Mouse (Mus musculus): Measurements from ENCODE around the gene Syn3. TPM values are rescaled to one million over a fixed set of nuclear protein-coding genes. Genes with fewer than 3 reads are reported as not detected.
"Not testable (repeated sequence)": the region's sequence is repeated elsewhere in the genome, so short reads cannot be mapped to it uniquely, and the experiment has no call there.

Gene Syn3
- total RNA-seq, 1 experiment: 1.5 TPM

DNA sequence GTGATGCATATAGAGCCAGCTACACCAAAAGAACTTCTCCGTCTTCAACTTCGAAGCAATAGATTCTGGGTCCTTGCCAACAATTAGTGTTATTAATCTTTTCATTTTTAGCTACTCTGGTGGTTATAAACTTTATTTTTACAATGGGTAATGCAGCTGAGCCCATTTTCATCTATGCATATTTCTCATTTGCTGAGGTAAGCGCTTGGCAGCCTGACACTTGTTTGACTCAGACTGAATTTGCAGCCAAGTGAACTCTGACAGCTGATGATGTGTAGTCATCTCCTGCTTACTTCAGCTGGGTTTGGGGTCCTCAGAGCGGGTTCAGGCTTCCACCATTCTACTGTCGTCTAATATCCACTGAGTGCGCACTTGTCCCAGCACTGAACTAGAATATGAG, 369.6 kb downstream of the Syn3 start:
- in situ Hi-C loops (cut with MboI; ENCODE audit: low sequenced_read_pairs in 2 of 2, unreplicated experiment in 2 of 2): no loop called here
- Histone ChIP-seq H3K4me1 (ENCODE audit: control insufficient read depth in 2 of 2, insufficient read depth in 2 of 2, low read length in 2 of 2, poor library complexity in 1 of 2) (no peaks in the 10 kb centered on the region), H3K9ac (ENCODE audit: insufficient read depth, low read depth, low read length, poor library complexity, severe bottlenecking) (no peak overlapping the region), H3K27ac (ENCODE audit: insufficient read depth, low read depth, low read length, poor library complexity, severe bottlenecking) (no peak overlapping the region), H3K9me3 (ENCODE audit: control insufficient read depth, insufficient read depth, low read depth, low read length) (no peaks in the 10 kb centered on the region), H3K36me3 (ENCODE audit: control insufficient read depth, insufficient read depth, low read length, poor library complexity, severe bottlenecking) (no peaks in the 10 kb centered on the region), H3K4me3 (ENCODE audit: insufficient read depth in 1 of 2, low read depth in 1 of 2, low read length in 2 of 2, poor library complexity in 1 of 2, severe bottlenecking in 1 of 2) (no peak overlapping the region)
- TF ChIP-seq ZC3H11A (IDR thresholded peaks at IDR 0.05; ENCODE audit: borderline replicate concordance, low read depth, low read length) (no peak), ZNF384 (IDR thresholded peaks at IDR 0.05; ENCODE audit: low read depth, low read length) (no peak), MAFK (IDR thresholded peaks at IDR 0.05; ENCODE audit: insufficient read depth, low read depth, low read length) (no peak), HCFC1 (IDR thresholded peaks at IDR 0.05; ENCODE audit: borderline replicate concordance, insufficient read depth, low read length) (no peak), CHD2 (IDR thresholded peaks at IDR 0.05; ENCODE audit: low read depth, low read length) (no peak)
- no peak for DNase-seq (ENCODE audit: low read depth, low spot score)

DNA sequence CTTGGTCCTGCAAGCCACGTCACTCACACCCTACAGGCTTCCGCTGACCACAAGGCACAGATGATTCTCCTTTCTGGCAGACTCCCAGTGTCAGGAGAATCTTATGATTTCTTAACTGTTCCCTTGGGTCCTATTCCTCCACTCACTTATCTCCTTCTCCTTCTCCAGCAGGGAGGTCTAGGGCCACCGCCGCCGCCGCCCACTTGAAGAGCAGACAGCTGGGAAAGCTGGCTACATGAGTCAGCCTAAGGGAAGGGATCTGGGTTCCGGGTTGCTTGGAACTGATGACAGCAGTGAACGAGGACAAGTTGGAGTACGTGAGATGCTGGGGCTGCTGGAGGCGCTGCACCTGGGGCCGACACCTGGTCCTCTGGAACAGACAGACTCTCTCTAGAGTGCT, 372.2 kb downstream of the Syn3 start:
- H3K4me1 ChIP-seq (ENCODE audit: control insufficient read depth in 2 of 2, insufficient read depth in 2 of 2, low read length in 2 of 2, poor library complexity in 1 of 2): no peaks in the 10 kb centered on the region
- H3K36me3 ChIP-seq (ENCODE audit: control insufficient read depth, insufficient read depth, low read length, poor library complexity, severe bottlenecking): no peaks in the 10 kb centered on the region
- in situ Hi-C loops (cut with MboI; ENCODE audit: low sequenced_read_pairs in 2 of 2, unreplicated experiment in 2 of 2): no loop called here
- DNase-seq (ENCODE audit: low read depth, low spot score): no peak
- no peak overlapping the region for H3K4me3 ChIP-seq (ENCODE audit: insufficient read depth in 1 of 2, low read depth in 1 of 2, low read length in 2 of 2, poor library complexity in 1 of 2, severe bottlenecking in 1 of 2)
- H3K27ac ChIP-seq (ENCODE audit: insufficient read depth, low read depth, low read length, poor library complexity, severe bottlenecking): no peak overlapping the region
- no peak overlapping the region for H3K9ac ChIP-seq (ENCODE audit: insufficient read depth, low read depth, low read length, poor library complexity, severe bottlenecking)
- no peaks in the 10 kb centered on the region for H3K9me3 ChIP-seq (ENCODE audit: control insufficient read depth, insufficient read depth, low read depth, low read length)
- no peak for TF ChIP-seq MAFK (IDR thresholded peaks at IDR 0.05; ENCODE audit: insufficient read depth, low read depth, low read length)
- TF ChIP-seq HCFC1 (IDR thresholded peaks at IDR 0.05; ENCODE audit: borderline replicate concordance, insufficient read depth, low read length): no peak
- TF ChIP-seq ZC3H11A (IDR thresholded peaks at IDR 0.05; ENCODE audit: borderline replicate concordance, low read depth, low read length): no peak
- no peak for TF ChIP-seq ZNF384 (IDR thresholded peaks at IDR 0.05; ENCODE audit: low read depth, low read length)

DNA sequence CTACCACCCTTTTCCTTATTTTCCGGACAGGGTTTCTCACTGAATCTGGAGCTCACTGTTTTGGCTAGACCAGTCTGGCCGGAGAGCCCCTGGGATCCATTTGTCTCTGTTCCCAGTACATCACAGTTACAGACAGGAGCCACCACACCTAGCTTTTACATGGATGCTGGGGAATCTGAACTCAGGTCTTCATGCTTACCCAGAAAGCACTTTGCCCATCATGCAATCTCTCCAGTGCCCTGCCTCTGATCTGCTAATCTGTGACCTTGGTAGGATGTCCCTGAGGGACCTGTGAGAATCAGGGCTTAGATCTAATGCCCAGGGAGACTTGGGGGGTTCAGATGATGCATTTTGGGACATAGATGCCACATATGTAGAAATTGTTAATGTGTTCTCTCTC, 373.3 kb downstream of the Syn3 start:
- H3K27ac ChIP-seq (ENCODE audit: insufficient read depth, low read depth, low read length, poor library complexity, severe bottlenecking): no peak overlapping the region
- H3K36me3 ChIP-seq (ENCODE audit: control insufficient read depth, insufficient read depth, low read length, poor library complexity, severe bottlenecking): no peaks in the 10 kb centered on the region
- H3K9ac ChIP-seq (ENCODE audit: insufficient read depth, low read depth, low read length, poor library complexity, severe bottlenecking): no peak overlapping the region
- DNase-seq (ENCODE audit: low read depth, low spot score): no peak
- in situ Hi-C loops (cut with MboI; ENCODE audit: low sequenced_read_pairs in 2 of 2, unreplicated experiment in 2 of 2): no loop called here
- H3K4me3 ChIP-seq (ENCODE audit: insufficient read depth in 1 of 2, low read depth in 1 of 2, low read length in 2 of 2, poor library complexity in 1 of 2, severe bottlenecking in 1 of 2): no peak overlapping the region
- H3K4me1 ChIP-seq (ENCODE audit: control insufficient read depth in 2 of 2, insufficient read depth in 2 of 2, low read length in 2 of 2, poor library complexity in 1 of 2): no peaks in the 10 kb centered on the region
- H3K9me3 ChIP-seq (ENCODE audit: control insufficient read depth, insufficient read depth, low read depth, low read length): no peaks in the 10 kb centered on the region
- no peak for TF ChIP-seq CHD2 (IDR thresholded peaks at IDR 0.05; ENCODE audit: low read depth, low read length)
- TF ChIP-seq ZC3H11A (IDR thresholded peaks at IDR 0.05; ENCODE audit: borderline replicate concordance, low read depth, low read length): no peak
- TF ChIP-seq MAFK (IDR thresholded peaks at IDR 0.05; ENCODE audit: insufficient read depth, low read depth, low read length): no peak
- no peak for TF ChIP-seq ZNF384 (IDR thresholded peaks at IDR 0.05; ENCODE audit: low read depth, low read length)
- TF ChIP-seq HCFC1 (IDR thresholded peaks at IDR 0.05; ENCODE audit: borderline replicate concordance, insufficient read depth, low read length): no peak

DNA sequence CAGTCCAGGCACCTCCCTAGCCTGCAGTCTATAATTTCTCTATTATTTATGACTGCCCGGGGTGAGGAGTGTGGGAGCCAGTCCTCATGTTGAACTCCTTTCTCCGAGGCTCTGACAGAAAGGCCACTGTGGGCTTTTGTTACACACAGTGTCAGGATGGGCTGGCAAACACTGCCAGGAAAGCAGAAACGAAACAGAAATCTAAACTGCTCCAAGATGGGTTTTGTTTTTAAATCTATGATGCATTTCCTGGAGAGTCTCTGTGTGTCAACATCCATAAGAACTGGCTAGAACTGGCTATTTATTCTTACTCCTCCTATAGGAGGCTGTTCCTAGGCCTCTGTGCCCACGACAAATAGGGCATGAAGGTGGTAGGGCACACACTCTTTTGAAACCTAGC, 374.6 kb downstream of the Syn3 start:
- H3K27ac ChIP-seq (ENCODE audit: insufficient read depth, low read depth, low read length, poor library complexity, severe bottlenecking): no peak overlapping the region
- no peaks in the 10 kb centered on the region for H3K4me1 ChIP-seq (ENCODE audit: control insufficient read depth in 2 of 2, insufficient read depth in 2 of 2, low read length in 2 of 2, poor library complexity in 1 of 2)
- in situ Hi-C loops (cut with MboI; ENCODE audit: low sequenced_read_pairs in 2 of 2, unreplicated experiment in 2 of 2): no loop called here
- no peak overlapping the region for H3K4me3 ChIP-seq (ENCODE audit: insufficient read depth in 1 of 2, low read depth in 1 of 2, low read length in 2 of 2, poor library complexity in 1 of 2, severe bottlenecking in 1 of 2)
- TF ChIP-seq ZNF384 (IDR thresholded peaks at IDR 0.05; ENCODE audit: low read depth, low read length) (no peak), MAFK (IDR thresholded peaks at IDR 0.05; ENCODE audit: insufficient read depth, low read depth, low read length) (no peak), CHD2 (IDR thresholded peaks at IDR 0.05; ENCODE audit: low read depth, low read length) (no peak), ZC3H11A (IDR thresholded peaks at IDR 0.05; ENCODE audit: borderline replicate concordance, low read depth, low read length) (no peak), HCFC1 (IDR thresholded peaks at IDR 0.05; ENCODE audit: borderline replicate concordance, insufficient read depth, low read length) (no peak)
- no peak for DNase-seq (ENCODE audit: low read depth, low spot score)
- H3K36me3 ChIP-seq (ENCODE audit: control insufficient read depth, insufficient read depth, low read length, poor library complexity, severe bottlenecking): no peaks in the 10 kb centered on the region
- H3K9ac ChIP-seq (ENCODE audit: insufficient read depth, low read depth, low read length, poor library complexity, severe bottlenecking): no peak overlapping the region
- no peaks in the 10 kb centered on the region for H3K9me3 ChIP-seq (ENCODE audit: control insufficient read depth, insufficient read depth, low read depth, low read length)

DNA sequence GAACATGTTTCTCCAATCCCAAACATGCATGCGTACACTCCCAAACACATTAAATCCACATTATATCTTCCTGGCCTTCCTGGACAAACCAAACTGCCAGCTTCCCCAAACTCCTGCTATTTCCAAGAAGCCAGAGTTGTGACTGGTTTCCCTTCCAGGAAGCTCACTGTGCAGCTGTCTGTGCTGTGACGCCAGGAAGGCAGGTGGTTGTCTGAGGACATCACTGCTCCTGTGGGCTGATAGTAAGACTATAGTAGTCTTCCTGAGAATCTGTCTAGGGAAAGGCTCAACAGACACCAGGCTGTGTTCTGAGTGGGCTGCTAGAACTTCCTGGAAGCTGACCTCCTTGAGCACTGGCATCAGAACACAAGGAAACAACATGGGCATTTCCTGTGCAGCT, 375.5 kb downstream of the Syn3 start:
- Histone ChIP-seq H3K4me3 (ENCODE audit: insufficient read depth in 1 of 2, low read depth in 1 of 2, low read length in 2 of 2, poor library complexity in 1 of 2, severe bottlenecking in 1 of 2) (no peak overlapping the region), H3K4me1 (ENCODE audit: control insufficient read depth in 2 of 2, insufficient read depth in 2 of 2, low read length in 2 of 2, poor library complexity in 1 of 2) (no peaks in the 10 kb centered on the region), H3K36me3 (ENCODE audit: control insufficient read depth, insufficient read depth, low read length, poor library complexity, severe bottlenecking) (no peaks in the 10 kb centered on the region), H3K9ac (ENCODE audit: insufficient read depth, low read depth, low read length, poor library complexity, severe bottlenecking) (no peak overlapping the region), H3K27ac (ENCODE audit: insufficient read depth, low read depth, low read length, poor library complexity, severe bottlenecking) (no peak overlapping the region), H3K9me3 (ENCODE audit: control insufficient read depth, insufficient read depth, low read depth, low read length) (no peaks in the 10 kb centered on the region)
- DNase-seq (ENCODE audit: low read depth, low spot score): no peak
- in situ Hi-C loops (cut with MboI; ENCODE audit: low sequenced_read_pairs in 2 of 2, unreplicated experiment in 2 of 2): no loop called here
- TF ChIP-seq MAFK (IDR thresholded peaks at IDR 0.05; ENCODE audit: insufficient read depth, low read depth, low read length): no peak
- TF ChIP-seq ZC3H11A (IDR thresholded peaks at IDR 0.05; ENCODE audit: borderline replicate concordance, low read depth, low read length): no peak
- TF ChIP-seq CHD2 (IDR thresholded peaks at IDR 0.05; ENCODE audit: low read depth, low read length): no peak
- no peak for TF ChIP-seq HCFC1 (IDR thresholded peaks at IDR 0.05; ENCODE audit: borderline replicate concordance, insufficient read depth, low read length)
- no peak for TF ChIP-seq ZNF384 (IDR thresholded peaks at IDR 0.05; ENCODE audit: low read depth, low read length)

DNA sequence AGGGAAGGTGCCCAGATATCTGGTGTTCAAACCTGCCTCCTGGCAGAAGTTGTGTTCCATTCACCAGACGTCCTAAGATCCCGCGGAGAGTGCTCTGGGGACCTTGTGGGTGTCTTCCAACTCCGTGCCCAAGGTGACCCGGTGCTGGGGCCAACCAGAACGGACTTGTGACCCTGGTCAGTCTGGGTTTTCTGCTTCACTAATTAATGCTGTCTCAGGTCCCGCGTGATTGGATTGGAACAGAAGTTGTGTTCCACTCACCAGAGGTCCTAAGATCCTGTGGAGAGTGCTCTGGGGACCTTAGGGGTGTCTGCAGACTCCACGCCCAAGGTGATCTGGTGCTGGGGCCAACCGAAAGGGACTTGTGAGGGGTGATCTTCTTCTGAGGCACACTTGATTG, 376.2 kb downstream of the Syn3 start:
- H3K9me3 ChIP-seq (ENCODE audit: control insufficient read depth, insufficient read depth, low read depth, low read length); H3K4me1 ChIP-seq (ENCODE audit: control insufficient read depth in 2 of 2, insufficient read depth in 2 of 2, low read length in 2 of 2, poor library complexity in 1 of 2); H3K36me3 ChIP-seq (ENCODE audit: control insufficient read depth, insufficient read depth, low read length, poor library complexity, severe bottlenecking); H3K27ac ChIP-seq (ENCODE audit: insufficient read depth, low read depth, low read length, poor library complexity, severe bottlenecking); H3K4me3 ChIP-seq (ENCODE audit: insufficient read depth in 1 of 2, low read depth in 1 of 2, low read length in 2 of 2, poor library complexity in 1 of 2, severe bottlenecking in 1 of 2); H3K9ac ChIP-seq (ENCODE audit: insufficient read depth, low read depth, low read length, poor library complexity, severe bottlenecking); DNase-seq (ENCODE audit: low read depth, low spot score); in situ Hi-C loops (cut with MboI; ENCODE audit: low sequenced_read_pairs in 2 of 2, unreplicated experiment in 2 of 2): not testable (repeated sequence)
